Mouse (Mus musculus) urinary bladder, adult 2 months (tissue): ENCODE results near the gene Qrfp. TPM values are rescaled to one million over a fixed set of nuclear protein-coding genes. Genes with fewer than 3 reads are reported as not detected.

Experiments
- DNase-seq: peaks from one replicate; pipeline ENCODE4 v3.0.0; 2022; ENCODE audit warnings: low spot score
- polyA plus RNA-seq: library from polyadenylated mRNA; depleted of rRNA; stranded (reverse); fragments of >200 nt; gene quantifications from 2 replicates; pipeline ENCODE4 v1.2.3, GENCODE M21; 2012; rRNA removed

Qrfp gene
- polyA plus RNA-seq: 0.03 TPM in 2 replicates

GRCm38 (mm10) chr2:31810444-31810843, at the start of gene Qrfp:
Gene Qrfp, minus strand, starts transcription at chr2:31810580.
- no peak for DNase-seq

GRCm38 (mm10) chr2:31858500-31858899, 48.1 kb upstream of the Qrfp start:
- DNase-seq: no peak

- DNase-seq: no peak
Observed at GRCm38 (mm10) chr2:31857180-31857579, 46.8 kb upstream of the Qrfp start.

GRCm38 (mm10) chr2:31855991-31856390, 45.6 kb upstream of the Qrfp start:
- DNase-seq: no peak

GRCm38 (mm10) chr2:31850141-31850540, 39.8 kb upstream of the Qrfp start:
- no peak for DNase-seq

- DNase-seq: no peak
Observed at GRCm38 (mm10) chr2:31847908-31848307, 37.5 kb upstream of the Qrfp start.

GRCm38 (mm10) chr2:31846692-31847660, 36.6 kb upstream of the Qrfp start:
- no peak for DNase-seq

- DNase-seq: no peak
Observed at GRCm38 (mm10) chr2:31845896-31846691, 35.7 kb upstream of the Qrfp start, which contains the start of gene Fibcd1. Gene Fibcd1, minus strand, starts transcription at chr2:31846005.

- no peak for DNase-seq
Observed at GRCm38 (mm10) chr2:31845512-31845895, 35.1 kb upstream of the Qrfp start.

- no peak for DNase-seq
Observed at GRCm38 (mm10) chr2:31844729-31845136, 34.4 kb upstream of the Qrfp start.

- DNase-seq: no peak
Observed at GRCm38 (mm10) chr2:31838868-31839267, 28.5 kb upstream of the Qrfp start.

- no peak for DNase-seq
Observed at GRCm38 (mm10) chr2:31836985-31837384, 26.6 kb upstream of the Qrfp start.

- no peak for DNase-seq
Observed at GRCm38 (mm10) chr2:31836091-31836490, 25.7 kb upstream of the Qrfp start.

- no peak for DNase-seq
Observed at GRCm38 (mm10) chr2:31828311-31828825, 18.0 kb upstream of the Qrfp start.

- no peak for DNase-seq
Observed at GRCm38 (mm10) chr2:31827877-31828276, 17.5 kb upstream of the Qrfp start.

GRCm38 (mm10) chr2:31826094-31827085, 16.0 kb upstream of the Qrfp start:
- no peak for DNase-seq

GRCm38 (mm10) chr2:31825469-31825911, 15.1 kb upstream of the Qrfp start:
- DNase-seq: no peak

GRCm38 (mm10) chr2:31823933-31824730, 13.8 kb upstream of the Qrfp start:
- DNase-seq: no peak

- no peak for DNase-seq
Observed at GRCm38 (mm10) chr2:31822524-31823371, 12.4 kb upstream of the Qrfp start.
